Mouse (Mus musculus): ENCODE data around the gene Alkbh6.

Alkbh6 gene

DNA sequence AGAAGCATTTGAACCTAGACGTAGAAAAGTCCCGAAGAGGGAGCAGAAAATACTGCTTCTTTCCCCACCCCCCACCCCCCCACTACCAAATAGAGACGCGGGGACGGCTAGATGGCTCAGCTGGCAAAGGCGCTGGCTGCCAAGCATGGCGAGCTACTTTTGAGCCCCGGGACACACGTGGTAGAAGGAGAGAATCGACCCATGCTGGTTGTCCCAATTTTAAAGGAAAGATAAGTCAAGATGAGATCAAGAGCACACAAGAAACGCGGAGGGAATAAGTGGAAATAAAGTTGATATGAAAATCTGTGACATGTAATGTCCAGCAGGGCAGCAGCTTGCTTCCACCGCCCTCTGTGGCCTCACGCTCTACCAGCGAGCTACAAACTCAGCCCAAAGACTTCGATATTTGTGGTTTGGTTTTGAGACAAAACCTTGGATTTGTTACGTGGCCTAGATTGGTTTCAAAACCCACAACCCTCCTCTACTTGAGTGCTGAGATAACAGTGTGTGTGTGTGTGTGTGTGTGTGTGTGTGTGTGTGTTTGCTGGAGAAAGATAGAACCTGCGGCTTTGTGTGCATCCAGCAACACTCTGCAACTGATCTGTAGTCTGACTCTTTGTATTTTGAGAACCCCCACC, 24.2 kb downstream of the Alkbh6 start:
- POLR2A ChIA-PET: interaction anchor here (0.7 to 3.0 kb wide), 20 partner anchors 9 to 276 kb away, joined by 3 to 19 read pairs (median 5); partner anchors contain the start of genes E130208F15Rik (in 4 of the 4), Sdhaf1 (in 2 of the 4), Thap8 (in 2 of the 4) and Wdr62 (in 2 of the 4)
- CTCF ChIA-PET: interaction anchor here (0.6 to 4.5 kb wide), 75 partner anchors 8 to 1769 kb away, joined by 3 to 46 read pairs (median 5); partner anchors contain the start of genes E130208F15Rik (in 2 of the 4), Kirrel2 (in 2 of the 4), Nphs1 (in 2 of the 4) and Sdhaf1 (in 2 of the 4)

DNA sequence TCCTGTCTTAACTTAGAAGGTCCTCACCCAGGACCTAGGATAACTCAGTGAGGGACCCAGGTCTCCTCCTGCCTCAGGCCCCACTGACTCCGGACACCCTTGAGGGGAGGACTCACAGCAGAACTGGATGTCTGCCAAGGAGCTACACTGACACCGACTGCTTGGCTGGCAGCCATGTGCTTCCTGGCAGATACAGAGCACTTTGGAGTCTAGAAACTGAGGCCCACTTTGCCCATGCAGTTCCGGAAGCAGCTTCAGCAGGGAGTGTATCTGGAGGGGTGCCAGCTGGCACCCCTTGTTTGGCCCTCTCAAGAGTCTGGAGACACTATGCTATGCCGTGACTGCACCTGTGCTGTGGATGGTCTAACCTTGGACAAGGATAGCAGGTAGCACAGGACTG, 24.9 kb downstream of the Alkbh6 start:
- ChIA-PET POLR2A (interaction anchor here in 3 of 4 experiments (0.6 to 3.0 kb wide), 6 partner anchors 12 to 638 kb away, joined by 3 to 16 read pairs (median 4); partner anchors contain the start of genes E130208F15Rik (in 1 of the 3), Thap8 (in 1 of the 3) and Wdr62 (in 1 of the 3)), CTCF (interaction anchor here (0.6 to 4.5 kb wide), 17 partner anchors 9 to 732 kb away, joined by 3 to 46 read pairs (median 4); partner anchors contain the start of gene Arhgap33 (in 1 of the 4))

DNA sequence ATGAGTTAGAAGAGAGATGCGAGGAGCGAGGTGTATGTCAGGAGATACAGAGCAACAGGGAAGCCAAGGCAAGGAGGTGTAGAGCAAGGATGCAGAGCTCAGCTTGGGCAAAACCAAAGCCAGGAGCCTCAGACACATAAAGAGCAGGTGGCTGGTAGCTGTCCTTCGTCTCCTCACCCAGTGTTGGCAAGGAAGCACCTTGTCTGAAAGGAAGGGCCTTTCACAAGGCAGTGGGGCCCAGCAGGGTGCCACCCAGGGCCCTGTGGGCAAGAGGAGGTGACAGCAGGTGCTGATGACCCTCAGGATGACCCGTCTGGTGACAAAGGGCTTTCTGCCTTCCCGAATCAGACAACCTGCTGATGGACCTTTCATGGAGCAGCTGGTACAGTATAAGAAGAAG, 26.0 kb downstream of the Alkbh6 start:
- ChIA-PET POLR2A (interaction anchor here in 2 of 4 experiments (1.0 to 1.9 kb wide), 4 partner anchors 12 to 89 kb away, joined by 3 to 10 read pairs (median 5); partner anchors contain the start of genes E130208F15Rik (in 1 of the 2) and Lrfn3 (in 1 of the 2)), CTCF (interaction anchor here in 2 of 4 experiments (0.8 to 4.5 kb wide), 7 partner anchors 12 to 300 kb away, joined by 3 to 46 read pairs (median 3); no protein-coding TSS in a partner anchor)

DNA sequence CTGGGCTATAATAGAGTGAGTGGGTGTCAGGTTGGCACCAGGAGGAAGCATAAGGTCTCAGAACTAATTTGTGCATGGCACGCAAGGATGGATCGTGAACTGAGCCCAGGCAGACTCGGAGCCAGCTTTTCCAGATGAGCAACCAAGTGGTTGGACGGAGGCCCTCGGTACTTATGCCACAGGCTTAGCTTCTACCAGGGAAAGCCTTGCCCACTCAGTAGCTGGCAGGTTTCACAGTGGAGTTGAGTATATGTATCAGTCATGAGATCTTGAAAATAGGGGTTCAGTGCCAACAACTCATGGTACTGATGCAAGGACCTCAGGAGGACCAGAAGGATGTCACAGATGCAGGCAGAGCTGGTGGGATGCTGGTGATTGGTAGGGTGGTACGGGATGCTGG, 27.2 kb downstream of the Alkbh6 start:
- ChIA-PET POLR2A (interaction anchor here in 3 of 4 experiments (0.6 to 2.2 kb wide), 21 partner anchors 11 to 204 kb away, joined by 3 to 12 read pairs (median 3); partner anchors contain the start of genes E130208F15Rik (in 2 of the 3), Lrfn3 (in 1 of the 3), Prodh2 (in 1 of the 3) and Syne4 (in 1 of the 3)), CTCF (interaction anchor here (0.5 to 3.4 kb wide), 82 partner anchors 8 to 762 kb away, joined by 3 to 39 read pairs (median 4); partner anchors contain the start of genes Aplp1 (in 2 of the 4), E130208F15Rik (in 2 of the 4), Gm49396 (in 2 of the 4) and Sdhaf1 (in 2 of the 4))

DNA sequence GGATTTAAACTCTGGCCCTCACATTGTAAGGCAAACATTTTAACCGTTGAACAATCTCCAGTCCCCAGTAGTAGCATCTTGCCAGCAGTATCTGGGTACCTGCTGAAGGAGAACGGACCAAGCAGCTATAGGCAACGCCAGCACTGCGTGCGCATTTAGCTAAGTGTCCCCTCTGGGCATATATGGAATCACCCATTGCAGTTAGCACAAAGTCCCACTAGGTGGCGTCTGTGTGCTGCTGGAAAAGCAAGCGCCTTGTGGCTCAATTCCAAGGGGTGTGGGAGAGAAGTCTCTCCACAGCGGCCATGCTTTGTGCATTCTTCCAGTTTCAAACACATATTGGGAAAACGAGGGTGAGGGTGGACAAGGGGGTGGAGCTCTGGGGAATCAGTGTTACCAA, 27.9 kb downstream of the Alkbh6 start:
- ChIA-PET CTCF (interaction anchor here (0.5 to 3.4 kb wide), 96 partner anchors 8 to 762 kb away, joined by 3 to 39 read pairs (median 4); partner anchors contain the start of genes Aplp1 (in 2 of the 4), E130208F15Rik (in 2 of the 4), Sdhaf1 (in 2 of the 4) and Alkbh6 (in 1 of the 4)), POLR2A (interaction anchor here in 3 of 4 experiments (0.6 to 2.2 kb wide), 20 partner anchors 12 to 204 kb away, joined by 3 to 12 read pairs (median 3); partner anchors contain the start of genes E130208F15Rik (in 2 of the 3), Prodh2 (in 1 of the 3), Syne4 (in 1 of the 3) and Wdr62 (in 1 of the 3))

DNA sequence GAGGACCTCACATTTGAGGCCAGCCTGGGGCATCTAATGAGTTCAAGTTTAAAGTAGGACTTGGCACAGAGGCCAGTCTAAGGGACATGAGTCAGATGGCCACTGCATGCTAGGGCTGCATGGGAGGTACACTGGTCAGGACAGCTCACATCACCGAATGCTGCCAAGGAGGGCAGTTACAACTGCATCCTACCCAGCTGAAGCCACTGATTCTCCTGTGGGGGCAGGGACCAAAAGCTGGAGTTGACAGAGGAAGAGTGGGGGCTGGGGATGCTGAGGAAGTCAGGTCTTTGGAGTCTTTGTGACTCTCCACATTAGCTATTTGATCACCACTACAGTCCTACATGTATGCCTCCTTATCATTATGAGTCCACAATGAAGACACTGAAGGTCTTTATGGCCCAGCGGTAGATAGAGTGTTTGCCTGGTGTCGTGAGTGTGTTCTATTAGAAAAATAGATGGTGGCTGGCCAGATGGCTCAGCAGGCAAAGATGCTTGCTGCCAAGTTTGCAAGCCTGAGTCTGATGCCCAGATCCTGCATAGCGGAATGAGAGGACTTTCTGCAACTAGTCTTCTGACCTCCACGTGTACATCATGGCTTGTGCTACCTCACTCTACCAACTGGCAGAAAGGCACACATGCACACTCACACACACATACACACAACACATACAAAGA, 31.1 kb downstream of the Alkbh6 start:
- CTCF ChIA-PET: no interaction called here

DNA sequence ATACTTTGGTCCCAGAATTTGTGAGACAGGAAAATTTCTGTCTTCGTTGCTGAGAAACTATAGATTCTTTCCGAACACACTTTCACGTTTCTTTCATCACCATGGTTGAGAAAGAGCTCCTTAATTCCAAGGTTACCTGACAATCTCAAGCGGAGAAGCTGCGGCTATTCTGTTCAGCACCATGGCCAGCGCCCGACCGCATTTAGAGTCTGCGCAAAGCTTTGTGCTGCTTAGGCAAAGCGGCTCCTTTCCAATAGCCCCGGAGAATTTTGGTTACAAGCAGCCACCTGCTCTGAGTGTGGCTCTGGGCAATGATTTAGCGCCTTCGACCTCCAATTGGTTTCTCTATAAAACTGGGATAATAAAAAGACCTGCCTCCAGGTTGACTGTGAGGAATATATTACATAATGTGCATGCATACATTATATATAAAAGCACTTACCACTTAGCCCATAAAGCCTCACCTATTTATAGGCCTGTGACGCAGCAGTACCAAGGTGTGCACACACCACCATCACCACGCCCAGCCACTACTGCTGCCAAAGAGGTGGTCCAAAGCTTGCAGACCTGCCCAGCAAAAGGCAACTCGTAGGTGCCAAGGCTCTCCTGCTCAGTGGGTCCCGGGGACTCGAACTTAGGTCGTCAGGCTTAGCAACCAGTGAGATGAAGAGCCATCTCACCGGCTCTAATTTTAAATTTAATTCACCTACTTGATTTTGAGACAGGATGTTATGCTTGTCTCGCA, 38.3 kb downstream of the Alkbh6 start:
- CTCF ChIA-PET: interaction anchor here (0.5 to 4.8 kb wide), 20 partner anchors 9 to 323 kb away, joined by 3 to 46 read pairs (median 4); partner anchors contain the start of gene Prodh2 (in 1 of the 4)
- POLR2A ChIA-PET: interaction anchor here in 2 of 4 experiments (1.1 to 1.6 kb wide), 3 partner anchors 12 to 67 kb away, joined by 3 to 10 read pairs (median 3); partner anchors contain the start of genes Syne4 (in 1 of the 2), Thap8 (in 1 of the 2) and Wdr62 (in 1 of the 2)

More for the DNA sequence above, 31.1 kb downstream of the Alkbh6 start:
- POLR2A ChIA-PET: no interaction called here

DNA sequence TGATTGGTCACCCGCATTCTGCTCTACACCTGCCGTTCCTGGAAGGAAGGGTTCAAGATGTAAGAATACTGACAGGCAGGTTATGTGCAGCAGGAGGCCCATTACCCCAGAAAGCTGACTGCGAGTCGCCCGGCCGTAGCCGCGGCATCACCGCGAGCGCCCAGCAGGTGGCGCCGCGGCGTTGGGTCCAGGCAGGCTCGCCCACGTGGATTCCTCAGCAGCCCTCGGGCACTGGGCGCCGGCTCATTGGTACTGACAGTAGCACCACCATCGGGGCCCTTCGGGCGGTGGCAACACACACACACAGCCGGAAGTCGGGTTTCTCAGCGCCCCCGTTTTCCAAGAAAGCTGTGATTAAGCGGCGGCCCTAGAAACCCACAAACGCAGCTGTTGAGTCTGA, 39.3 kb downstream of the Alkbh6 start:
- ChIA-PET POLR2A (interaction anchor here in 2 of 4 experiments (0.7 to 2.0 kb wide), 5 partner anchors 13 to 117 kb away, joined by 3 to 10 read pairs (median 3); partner anchors contain the start of genes Thap8 (in 1 of the 2) and Wdr62 (in 1 of the 2)), CTCF (interaction anchor here (0.5 to 4.8 kb wide), 37 partner anchors 8 to 278 kb away, joined by 3 to 46 read pairs (median 4); partner anchors contain the start of genes Aplp1 (in 2 of the 4), Prodh2 (in 2 of the 4), Cox6b1 (in 1 of the 4) and E130208F15Rik (in 1 of the 4))

DNA sequence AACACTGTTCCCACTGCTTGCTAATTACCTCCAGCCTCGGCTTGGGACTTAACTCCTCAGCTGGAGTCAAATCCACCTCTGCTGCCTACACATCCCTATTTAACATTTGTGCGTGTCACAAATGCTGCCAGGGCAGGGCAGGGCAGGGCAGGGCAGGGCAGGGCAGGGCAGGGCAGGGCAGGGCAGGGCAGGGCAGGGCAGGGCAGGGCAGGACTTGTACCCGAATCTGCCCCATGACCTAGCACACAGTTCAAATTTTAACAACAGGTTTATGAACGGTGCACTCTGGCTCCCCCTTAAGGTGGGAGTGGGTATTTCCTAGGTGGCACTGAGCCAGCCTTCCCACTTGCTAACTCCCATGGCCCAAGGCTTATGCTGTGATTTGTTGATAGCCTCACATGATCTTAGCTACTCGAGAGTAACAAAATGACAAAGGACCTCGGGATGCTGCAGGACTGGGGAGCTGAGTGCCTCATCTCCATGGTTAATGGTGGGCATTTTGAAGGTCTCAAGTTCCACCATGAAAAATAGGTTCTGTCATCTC, 44.8 kb downstream of the Alkbh6 start:
- ChIA-PET POLR2A (interaction anchor here in 3 of 4 experiments (0.8 to 1.7 kb wide), 8 partner anchors 10 to 196 kb away, joined by 3 to 6 read pairs (median 3); partner anchors contain the start of gene Lrfn3 (in 1 of the 3)), CTCF (interaction anchor here in 3 of 4 experiments (0.5 to 2.1 kb wide), 26 partner anchors 9 to 835 kb away, joined by 3 to 18 read pairs (median 3); partner anchors contain the start of genes E130208F15Rik (in 1 of the 3), Lrfn3 (in 1 of the 3) and Sipa1l3 (in 1 of the 3))

DNA sequence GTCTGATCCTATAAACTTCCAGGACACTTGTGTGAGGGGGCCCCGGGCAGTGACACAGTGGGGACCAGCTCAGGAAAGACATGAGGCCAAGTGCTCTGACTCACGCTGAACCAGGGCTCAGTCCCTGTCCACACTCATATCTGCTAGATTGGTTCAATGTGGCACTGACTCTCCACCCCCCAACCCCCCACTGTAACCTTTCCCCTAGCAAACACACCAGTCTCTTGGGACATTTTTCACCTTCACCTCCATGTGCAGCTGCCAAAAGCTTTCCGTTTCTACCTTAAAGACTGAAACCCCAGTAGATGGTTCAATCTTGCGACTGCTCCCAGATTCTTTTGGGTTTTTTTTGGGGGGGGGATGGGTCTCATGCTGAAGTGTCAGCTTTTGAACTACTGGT, 45.5 kb downstream of the Alkbh6 start:
- ChIA-PET POLR2A (interaction anchor here in 2 of 4 experiments (0.6 to 1.4 kb wide), 5 partner anchors 9 to 195 kb away, joined by 3 to 6 read pairs (median 3); partner anchors contain the start of gene Lrfn3 (in 1 of the 2)), CTCF (interaction anchor here in 3 of 4 experiments (0.6 to 2.1 kb wide), 22 partner anchors 8 to 373 kb away, joined by 3 to 18 read pairs (median 3); partner anchors contain the start of genes E130208F15Rik (in 1 of the 3) and Lrfn3 (in 1 of the 3))

DNA sequence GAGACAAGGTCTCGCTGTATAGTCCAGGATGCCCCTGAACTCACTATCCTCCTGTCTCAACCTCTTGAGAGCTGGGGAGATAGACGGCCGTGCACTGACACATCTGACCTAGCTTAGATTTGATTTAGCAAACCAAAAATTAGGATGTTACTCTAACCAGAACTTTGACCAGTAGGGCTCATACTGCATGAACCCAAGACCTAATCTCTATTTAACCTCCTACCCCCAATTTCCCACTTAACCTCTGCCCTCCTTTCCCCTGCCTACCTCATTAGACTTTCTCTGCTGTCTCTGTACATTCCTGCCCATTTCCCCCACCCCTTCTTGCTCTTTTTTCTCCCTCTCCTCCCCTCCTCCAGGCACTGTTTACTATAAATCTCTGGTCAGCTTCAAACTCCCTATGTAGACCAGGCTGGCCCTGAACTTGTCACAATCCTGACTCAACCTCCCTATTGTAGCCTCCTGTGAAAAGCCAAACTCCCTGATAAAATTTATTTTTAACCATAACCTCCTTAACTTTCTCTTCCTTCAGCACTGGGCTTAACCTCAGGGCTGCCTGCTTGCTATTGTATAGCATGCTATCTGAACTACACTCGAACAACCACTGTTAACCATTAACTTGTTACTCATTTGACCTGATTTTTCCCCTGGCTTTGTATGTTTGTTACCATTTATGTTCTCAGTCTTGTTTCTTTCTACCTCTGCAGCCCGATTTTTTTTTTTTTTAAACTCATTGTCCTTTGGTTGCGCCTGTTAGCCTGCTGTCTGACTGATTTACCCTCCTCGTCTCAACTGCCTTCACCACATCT, 50.1 kb downstream of the Alkbh6 start:
- POLR2A ChIA-PET: no interaction called here

DNA sequence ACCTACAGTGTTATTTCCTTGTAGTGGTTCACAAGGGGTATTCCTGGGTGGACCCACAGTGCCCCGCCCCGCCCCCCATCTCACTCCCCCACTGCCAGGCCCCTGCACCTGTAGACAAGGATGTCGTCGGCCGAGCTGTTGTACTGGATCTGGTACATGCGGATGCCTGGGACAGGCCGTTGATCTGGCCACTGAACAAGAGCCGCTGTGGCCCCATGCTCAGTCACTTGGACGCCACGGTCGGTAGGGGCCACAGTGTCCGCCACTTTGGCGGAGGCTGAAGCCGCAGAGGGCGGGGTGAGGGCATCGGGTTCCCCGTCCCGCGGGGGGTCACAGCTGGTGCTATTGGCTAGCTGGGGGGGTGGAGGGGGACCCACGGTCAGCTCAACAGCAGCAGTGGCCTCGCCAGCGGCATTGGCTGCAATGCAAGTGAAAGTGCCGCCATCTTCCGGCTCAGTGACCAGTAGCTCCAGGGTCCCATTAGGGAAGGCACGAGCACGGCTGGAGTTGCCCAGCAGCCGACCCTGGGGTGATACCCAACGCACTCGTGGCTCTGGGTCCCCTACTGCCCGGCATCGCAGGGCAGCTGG, 50.9 kb downstream of the Alkbh6 start:
- POLR2A ChIA-PET: interaction anchor here in 2 of 4 experiments (0.7 to 1.4 kb wide), 3 partner anchors 8 to 201 kb away, joined by 3 read pairs; partner anchors contain the start of gene Sdhaf1 (in 1 of the 2)
- CTCF ChIA-PET: interaction anchor here (0.7 to 1.9 kb wide), 8 partner anchors 10 to 131 kb away, joined by 3 to 6 read pairs (median 4); no protein-coding TSS in a partner anchor

More for the DNA sequence above, 50.1 kb downstream of the Alkbh6 start:
- CTCF ChIA-PET: interaction anchor here in 1 of 4 experiments (0.7 to 1.9 kb wide), 2 partner anchors 9 to 22 kb away, joined by 5 read pairs; no protein-coding TSS in a partner anchor

DNA sequence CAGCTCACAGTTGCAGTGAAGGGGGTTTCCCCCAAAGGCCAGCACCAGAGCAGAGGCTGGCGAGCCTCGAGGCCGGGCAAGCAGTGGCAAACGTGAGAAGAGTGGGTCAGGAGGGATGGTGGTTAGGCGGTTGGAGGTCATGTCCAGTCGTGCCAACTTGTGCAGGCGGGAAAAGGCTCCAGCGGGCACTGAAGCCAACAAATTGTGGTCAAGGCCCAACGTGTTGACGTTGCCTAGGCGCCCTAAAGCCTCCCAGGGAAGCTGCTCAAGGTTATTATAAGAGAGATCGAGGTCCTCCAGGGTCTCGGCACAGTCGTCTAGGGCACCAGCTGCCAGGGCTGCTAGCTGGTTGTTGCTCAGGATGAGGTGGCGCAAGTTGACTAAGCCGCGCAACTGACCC, 51.5 kb downstream of the Alkbh6 start:
- POLR2A ChIA-PET: interaction anchor here in 2 of 4 experiments (0.7 to 1.5 kb wide), 4 partner anchors 8 to 200 kb away, joined by 3 to 4 read pairs (median 3); partner anchors contain the start of gene Sdhaf1 (in 1 of the 2)
- CTCF ChIA-PET: interaction anchor here (0.7 to 1.9 kb wide), 7 partner anchors 11 to 131 kb away, joined by 3 to 6 read pairs (median 3); no protein-coding TSS in a partner anchor

DNA sequence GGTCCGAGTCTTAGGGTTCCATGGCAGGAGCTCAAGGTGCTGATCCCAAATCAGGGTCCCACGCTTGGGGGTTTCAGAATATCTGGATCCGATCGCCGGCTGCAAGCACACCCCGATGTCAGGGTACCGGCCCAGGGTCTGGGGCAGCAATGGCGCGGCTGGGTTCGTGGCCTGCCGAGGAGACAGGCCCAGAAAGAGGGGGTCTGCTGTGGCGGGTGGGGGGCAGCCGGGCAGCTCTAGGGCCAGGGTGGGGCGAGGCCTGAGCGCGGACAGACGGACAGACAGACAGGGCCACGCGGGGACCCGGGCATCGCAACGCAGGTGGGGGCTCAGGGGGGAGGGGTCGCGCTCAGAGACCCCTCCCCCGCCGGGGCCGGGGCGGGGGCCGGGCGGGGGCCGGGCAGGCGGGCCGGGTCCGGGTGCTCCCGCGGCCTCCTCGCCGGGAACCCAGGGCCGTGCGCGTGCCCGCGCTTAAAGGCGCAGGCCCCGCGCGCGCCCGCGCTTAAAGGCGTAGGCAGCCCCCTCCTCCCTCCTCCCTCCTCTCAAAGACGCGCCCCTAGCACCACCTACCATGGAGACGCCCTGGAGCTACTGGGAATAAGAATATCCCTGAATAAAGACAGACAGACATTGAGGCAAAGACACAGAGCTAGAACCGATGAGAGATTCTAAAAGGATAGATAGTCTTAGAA, 54.3 kb downstream of the Alkbh6 start, which contains the start of gene Lrfn3:
TSS of gene Lrfn3 (minus strand) at position 121 of the 692 bp plus-strand sequence.
- ChIA-PET POLR2A (interaction anchor here (0.6 to 1.6 kb wide), 10 partner anchors 9 to 1423 kb away, joined by 3 to 6 read pairs (median 4); partner anchors contain the start of gene Syne4 (in 1 of the 4)), CTCF (interaction anchor here (0.6 to 2.4 kb wide), 15 partner anchors 9 to 217 kb away, joined by 3 to 7 read pairs (median 4); no protein-coding TSS in a partner anchor)

Data from embryonic stem cell, embryonic (primary cell).